In the genomic region with DNA sequence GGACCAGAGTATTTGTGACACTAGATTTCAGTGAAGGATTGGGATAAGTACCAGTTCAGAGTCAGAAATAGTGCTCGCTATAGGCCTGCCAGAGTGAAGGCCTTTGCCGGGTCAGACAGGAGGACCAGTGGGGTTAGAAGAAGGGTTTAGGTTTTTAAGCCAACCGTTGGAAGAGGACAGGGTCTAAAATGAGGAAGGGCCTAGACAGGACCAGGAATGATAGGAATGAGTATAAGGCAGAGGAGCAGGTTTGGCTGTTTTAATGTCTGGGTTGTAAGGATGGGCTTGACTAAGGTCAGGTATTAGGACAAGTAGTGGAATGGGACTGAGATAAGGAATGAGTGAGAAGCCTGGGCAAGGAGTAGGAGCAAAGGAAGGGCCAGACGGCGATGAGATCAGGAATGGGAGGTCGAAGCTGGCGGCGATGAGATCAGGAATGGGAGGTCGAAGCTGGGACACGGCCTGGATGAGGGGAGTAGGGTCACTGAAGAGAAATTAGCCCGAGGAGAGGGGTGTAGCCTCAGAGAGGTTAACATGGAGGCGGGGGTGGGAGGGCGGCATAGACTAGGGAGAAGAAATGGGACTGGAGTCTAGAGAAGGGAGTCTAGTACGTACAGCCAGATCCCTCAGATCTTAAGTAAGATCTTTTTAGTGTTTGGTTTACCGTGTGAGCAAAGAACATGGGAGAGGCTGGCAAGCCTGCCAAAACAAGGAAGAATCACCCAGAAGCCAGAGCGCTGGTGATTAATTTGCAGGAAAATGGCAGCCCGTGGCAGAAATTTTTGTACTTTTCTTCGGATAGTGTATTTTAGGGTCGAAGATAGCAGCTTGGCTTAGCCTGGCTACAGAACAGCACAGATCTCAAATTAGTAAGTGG, we compare ENCODE assay signal across 7 mouse cellular contexts. TPM values are rescaled to one million over a fixed set of nuclear protein-coding genes. Genes with fewer than 3 reads are reported as not detected.
DNase-seq lines count a peak whose midpoint lies in the region; ATAC-seq and TF ChIP-seq lines count a peak whose summit lies in the region.

No protein-coding gene starts in this region.

- peak overlapping the region; percentile 86 for H3K4me2 ChIP-seq in embryonic facial prominence, embryonic 12.5 days (replicated peaks)
- H3K4me2 ChIP-seq in hindbrain, embryonic 14.5 days (replicated peaks) = peak overlapping the region; percentile 75

- no peaks in the 10 kb centered on the region for H3K9me3 ChIP-seq in embryonic facial prominence, embryonic 12.5 days
- H3K9me3 ChIP-seq in hindbrain, embryonic 14.5 days (ENCODE audit: control insufficient read depth, low read length) = no peaks in the 10 kb centered on the region
- no peaks in the 10 kb centered on the region for H3K9me3 ChIP-seq in midbrain, embryonic 10.5 days (replicated peaks)

- peak; percentile 19; the same call in 1 of the 2 replicates for ATAC-seq in embryonic facial prominence, embryonic 12.5 days (ENCODE audit: insufficient number of reproducible peaks, insufficient read depth, low FRiP score, low TSS enrichment)
- peak; percentile 28; the same call in 1 of the 2 replicates for ATAC-seq in hindbrain, embryonic 14.5 days (ENCODE audit: low FRiP score)

- DNase-seq in right cerebral cortex, adult 2 months (ENCODE audit: low spot score in 2 of 2) = peak; percentile 17 to 34
- DNase-seq in right cerebral cortex, postnatal 4 days = no peak
- DNase-seq in hindbrain, embryonic 14.5 days (ENCODE audit: low spot score) = no peak
- DNase-seq in midbrain, embryonic 10.5 days (ENCODE audit: low spot score) = peak; percentile 30
- DNase-seq in ovary, postnatal 10 days (ENCODE audit: low spot score) = no peak

- peaks cover 2% of the 10 kb centered on the region; the same call in 1 of the 2 replicates for H3K4me1 ChIP-seq in bone marrow, adult 2 months (ENCODE audit: control insufficient read depth, insufficient read depth, low read length)
- peaks cover 25% of the 10 kb centered on the region for H3K4me1 ChIP-seq in embryonic facial prominence, embryonic 12.5 days
- peaks cover 24% of the 10 kb centered on the region for H3K4me1 ChIP-seq in hindbrain, embryonic 14.5 days (replicated peaks; ENCODE audit: control insufficient read depth, insufficient read depth, low read length)
- peaks cover 43% of the 10 kb centered on the region for H3K4me1 ChIP-seq in midbrain, embryonic 10.5 days

- whole genome bisulfite sequencing in bone marrow, adult 2 months = 44% methylated on average over 19 of the region's 19 CpGs
- 18% methylated on average over 19 of the region's 19 CpGs for WGBS in embryonic facial prominence, embryonic 12.5 days
- WGBS in hindbrain, embryonic 14.5 days = 19% methylated on average over 18 of the region's 19 CpGs
- 29% methylated on average over 19 of the region's 19 CpGs for WGBS in midbrain, embryonic 10.5 days

- no peaks in the 10 kb centered on the region for H3K36me3 ChIP-seq in embryonic facial prominence, embryonic 12.5 days
- H3K36me3 ChIP-seq in hindbrain, embryonic 14.5 days (replicated peaks; ENCODE audit: control insufficient read depth, insufficient read depth) = no peaks in the 10 kb centered on the region
- H3K36me3 ChIP-seq in midbrain, embryonic 10.5 days = peaks cover 2% of the 10 kb centered on the region; the same call in 1 of the 2 replicates

- no peaks in the 10 kb centered on the region for H3K27me3 ChIP-seq in embryonic facial prominence, embryonic 12.5 days
- no peaks in the 10 kb centered on the region for H3K27me3 ChIP-seq in hindbrain, embryonic 14.5 days (ENCODE audit: control insufficient read depth, insufficient read depth, low read length)
- H3K27me3 ChIP-seq in midbrain, embryonic 10.5 days (ENCODE audit: low read depth, poor library complexity, severe bottlenecking) = 0 out of 2 replicates have a peak, but pooled peaks cover 12% of the 10 kb centered on the region

- no peak for TF ChIP-seq CTCF in bone marrow, adult 2 months (IDR thresholded peaks at IDR 0.05; ENCODE audit: control insufficient read depth, insufficient read depth, low read length)

- H3K4me3 ChIP-seq in bone marrow, adult 2 months (replicated peaks; ENCODE audit: control insufficient read depth, low read depth, low read length) = peak overlapping the region; percentile 98
- H3K4me3 ChIP-seq in embryonic facial prominence, embryonic 12.5 days = peak overlapping the region; percentile 94
- H3K4me3 ChIP-seq in hindbrain, embryonic 14.5 days (replicated peaks; ENCODE audit: low read length) = peak overlapping the region; percentile 91
- peak overlapping the region; percentile 97 for H3K4me3 ChIP-seq in midbrain, embryonic 10.5 days

- TF ChIP-seq POLR2A in bone marrow, adult 2 months (IDR thresholded peaks at IDR 0.05; ENCODE audit: borderline replicate concordance, control insufficient read depth, low read depth, low read length) = no peak

- H3K27ac ChIP-seq in bone marrow, adult 2 months (ENCODE audit: control insufficient read depth, insufficient read depth, low read depth, low read length, poor library complexity) = no peak overlapping the region
- H3K27ac ChIP-seq in embryonic facial prominence, embryonic 12.5 days = peak overlapping the region; percentile 95; the same call in 1 of the 2 replicates
- peak overlapping the region; percentile 92 for H3K27ac ChIP-seq in hindbrain, embryonic 14.5 days
- peak overlapping the region; percentile 99 for H3K27ac ChIP-seq in midbrain, embryonic 10.5 days (replicated peaks)

- peak overlapping the region; percentile 96 for H3K9ac ChIP-seq in embryonic facial prominence, embryonic 12.5 days
- peak overlapping the region; percentile 98 for H3K9ac ChIP-seq in hindbrain, embryonic 14.5 days

RNA-seq across cellular contexts. Expression of gene Usp24, which starts 1.4 kb away (rescaled TPM):
- 7.4 and 9.8 TPM in 2 replicates for polyA plus RNA-seq in bone marrow, adult 2 months (2011; ENCODE audit: insufficient read depth, insufficient read length, low replicate concordance, missing spikeins)
- 12.0 and 13.2 TPM in 2 replicates for polyA plus RNA-seq in embryonic facial prominence, embryonic 12.5 days (2016; fragmentation: Nextera tagmentation; extraction: Ambion mirVana)
- polyA plus RNA-seq in hindbrain, embryonic 14.5 days (2014; fragmentation: Nextera tagmentation; extraction: Ambion mirVana) = 12.9 and 13.0 TPM in 2 replicates
- polyA plus RNA-seq in midbrain, embryonic 10.5 days (2016; fragmentation: Nextera tagmentation; extraction: Ambion mirVana) = 6.4 and 7.0 TPM in 2 replicates

Comparison
In these comparisons a context has a peak if more than half of its experiments do, and no peak if none do; other contexts are left out.
1. DNase-seq: peak in right cerebral cortex, adult 2 months (2 of 2) and midbrain, embryonic 10.5 days (single experiment); none in right cerebral cortex, postnatal 4 days (single experiment), hindbrain, embryonic 14.5 days (single experiment) and ovary, postnatal 10 days (single experiment).
2. Peak in every context shown above with its lines, with median percentiles within 50 percentile points of each other: H3K4me3 ChIP-seq.